Mouse (Mus musculus) heart, postnatal 0 days (tissue): ENCODE measurements around the gene Fbf1. TPM values are rescaled to one million over a fixed set of nuclear protein-coding genes. Genes with fewer than 3 reads are reported as not detected.

Experiments used
- ATAC-seq: fragments of 200-750 bp; cut with Nextera tagmentation; 2 replicates; pipeline ENCODE4 v1.8.0; 2017; ENCODE audit warnings: low read depth, moderate number of reproducible peaks, moderate library complexity; ENCODE audit not compliant: insufficient read depth
- DNase-seq: peaks from one replicate; pipeline ENCODE4 v3.0.0-alpha.2; 2016; ENCODE audit warnings: low spot score
- H3K27ac ChIP-seq: fragments of 300-500 bp; sonication (generic); 2 replicates; pipeline ENCODE4 v1.5.1; 2014; ENCODE audit warnings: low read depth, mild to moderate bottlenecking
- H3K27me3 ChIP-seq: fragments of 300-500 bp; sonication (generic); 2 replicates; pipeline ENCODE4 v1.6.1; 2014; ENCODE audit warnings: low read length, mixed read lengths; ENCODE audit not compliant: control insufficient read depth, insufficient read depth
- H3K36me3 ChIP-seq: fragments of 300-500 bp; sonication (generic); replicated peaks from 2 replicates; pipeline ENCODE4 v1.6.1; 2014; ENCODE audit warnings: low read length, mixed read lengths; ENCODE audit not compliant: control insufficient read depth, insufficient read depth
- H3K4me1 ChIP-seq: fragments of 300-500 bp; sonication (generic); 2 replicates; pipeline ENCODE4 v1.6.1; 2014; ENCODE audit warnings: antibody characterized with exemption; ENCODE audit not compliant: control insufficient read depth, insufficient read depth
- H3K4me2 ChIP-seq: fragments of 300-500 bp; sonication (generic); 2 replicates; pipeline ENCODE4 v1.6.1; 2014; ENCODE audit warnings: low read depth, mild to moderate bottlenecking, low read length, moderate library complexity
- H3K4me3 ChIP-seq: fragments of 300-500 bp; sonication (generic); 2 replicates; pipeline ENCODE4 v1.5.1; 2014; ENCODE audit warnings: low read depth, low read length
- H3K9ac ChIP-seq: fragments of 300-500 bp; sonication (generic); replicated peaks from 2 replicates; pipeline ENCODE4 v1.6.1; 2014; ENCODE audit warnings: low read depth, low read length, mixed read lengths
- H3K9me3 ChIP-seq: fragments of 300-500 bp; sonication (generic); replicated peaks from 2 replicates; pipeline ENCODE4 v1.6.1; 2016; ENCODE audit warnings: low read length; ENCODE audit not compliant: control insufficient read depth
- CTCF ChIP-seq: IDR thresholded peaks from 2 replicates; pipeline ENCODE4 v1.5.1; 2016; ENCODE audit warnings: antibody characterized with exemption, control low read depth, low read depth
- EP300 ChIP-seq: IDR thresholded peaks from 2 replicates; pipeline ENCODE4 v1.6.1; 2016; ENCODE audit warnings: antibody characterized with exemption, low read depth
- WGBS: fragments of 180-500 bp; shearing (Covaris S2); extraction: QIAGEN DNeasy Blood & Tissue Kit; methylation state at CpG from one replicate; pipeline ENCODE4 v1.1.7; 2014; 5-methylcytosine and 5-hydroxymethylcytosine counted together
- polyA plus RNA-seq: library from polyadenylated mRNA; unstranded; fragments of >200 nt; fragmentation: Nextera tagmentation; extraction: Ambion mirVana; gene quantifications from 2 replicates; pipeline ENCODE4 v1.2.1, GENCODE M21; 2015
- total RNA-seq: library from RNA; depleted of rRNA; stranded (reverse); fragments of >200 nt; gene quantifications from 2 replicates; pipeline ENCODE4 v1.2.3, GENCODE M21; 2014; ENCODE audit warnings: low replicate concordance

The Fbf1 gene
- total and polyA plus RNA-seq, 2 experiments from 2014 or later: 8.5 to 22.8 TPM

DNA sequence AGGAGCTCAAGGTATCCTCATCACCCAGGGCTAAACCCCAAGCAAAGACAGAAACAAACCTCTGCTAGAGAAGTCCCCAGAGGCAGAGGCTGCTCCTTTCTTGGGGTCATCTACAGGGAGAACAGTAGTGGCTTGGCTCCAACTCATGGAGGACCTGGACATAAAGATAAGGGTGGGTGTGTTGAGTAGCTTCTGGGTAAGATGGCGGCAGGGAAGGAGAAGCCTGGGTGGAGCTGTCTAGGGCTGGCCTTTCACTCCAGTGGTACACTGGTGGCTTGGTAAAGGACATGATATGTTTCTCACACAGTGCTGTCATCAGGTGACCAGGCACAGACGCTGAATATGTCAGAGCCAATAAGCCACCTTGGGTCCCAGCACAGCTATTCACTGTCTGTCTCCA, 17.0 kb downstream of the Fbf1 start:
- no peak overlapping the region for H3K4me2 ChIP-seq
- H3K4me3 ChIP-seq: no peak overlapping the region
- H3K9me3 ChIP-seq: no peaks in the 10 kb centered on the region
- H3K27ac ChIP-seq: no peak overlapping the region
- 81% methylated on average over 2 of the region's 2 CpGs for WGBS
- peaks cover 67% of the 10 kb centered on the region for H3K36me3 ChIP-seq
- DNase-seq (no peak), ATAC-seq (no peak)
- H3K4me1 ChIP-seq: no peaks in the 10 kb centered on the region
- TF ChIP-seq EP300 (no peak), CTCF (no peak)
- H3K9ac ChIP-seq: no peak overlapping the region
- no peaks in the 10 kb centered on the region for H3K27me3 ChIP-seq

DNA sequence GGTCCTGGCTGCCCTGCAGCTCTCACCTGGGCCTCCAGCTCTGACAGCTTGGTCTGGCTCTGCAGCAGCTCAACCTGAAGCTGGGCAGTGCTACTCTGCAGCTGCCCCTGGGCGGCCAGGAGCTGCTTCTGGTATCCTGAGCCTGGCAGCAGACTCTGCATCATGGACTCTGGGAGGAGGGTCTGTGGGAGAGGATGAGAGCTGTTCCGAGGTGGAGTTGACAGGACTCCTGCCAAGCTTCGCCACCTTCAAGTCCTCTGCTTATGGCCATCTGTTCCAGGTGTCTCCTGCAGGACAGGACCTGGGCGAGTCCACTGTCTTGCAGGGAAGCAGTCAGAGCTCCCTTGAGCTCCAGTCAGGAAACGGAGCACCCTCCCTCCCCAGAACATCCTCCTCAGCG, 18.6 kb downstream of the Fbf1 start:
- Histone ChIP-seq H3K9me3 (no peaks in the 10 kb centered on the region), H3K4me2 (no peak overlapping the region), H3K36me3 (peaks cover 82% of the 10 kb centered on the region), H3K9ac (no peak overlapping the region), H3K27ac (no peak overlapping the region), H3K4me3 (no peak overlapping the region), H3K4me1 (no peaks in the 10 kb centered on the region), H3K27me3 (no peaks in the 10 kb centered on the region)
- WGBS: 74% methylated on average over 6 of the region's 6 CpGs
- DNase-seq: no peak
- TF ChIP-seq CTCF: no peak
- no peak for TF ChIP-seq EP300
- ATAC-seq: no peak

DNA sequence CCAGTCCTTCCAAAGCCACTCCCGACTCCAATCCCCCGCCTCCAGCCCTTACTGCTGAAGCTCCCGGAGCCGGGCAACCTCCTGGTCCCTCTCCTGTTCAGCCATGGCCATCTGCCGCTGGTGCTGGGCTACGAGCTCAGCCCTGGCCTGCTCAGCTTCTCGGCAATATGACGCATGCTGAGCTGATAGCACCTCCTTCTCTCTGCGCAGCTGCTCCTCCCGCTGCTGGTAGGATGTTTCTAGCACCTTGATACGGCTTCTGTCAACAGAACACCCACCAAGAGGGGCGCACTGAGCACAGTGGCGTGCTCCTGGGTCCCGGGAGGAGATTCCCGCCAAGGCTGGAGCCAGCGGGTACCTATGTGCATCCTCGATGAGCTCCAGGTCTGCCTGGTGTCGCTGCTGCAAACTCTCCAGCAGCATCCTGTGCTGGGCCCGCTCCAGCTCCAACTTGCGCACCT, 19.2 kb downstream of the Fbf1 start:
- TF ChIP-seq CTCF: no peak
- TF ChIP-seq EP300: no peak
- ATAC-seq: no peak
- no peaks in the 10 kb centered on the region for H3K4me1 ChIP-seq
- WGBS: 53% methylated on average over 20 of the region's 20 CpGs
- H3K27ac ChIP-seq: no peak overlapping the region
- H3K9ac ChIP-seq: no peak overlapping the region
- no peak overlapping the region for H3K4me3 ChIP-seq
- H3K4me2 ChIP-seq: no peak overlapping the region
- no peaks in the 10 kb centered on the region for H3K9me3 ChIP-seq
- H3K36me3 ChIP-seq: peaks cover 79% of the 10 kb centered on the region
- DNase-seq: no peak
- H3K27me3 ChIP-seq: no peaks in the 10 kb centered on the region

DNA sequence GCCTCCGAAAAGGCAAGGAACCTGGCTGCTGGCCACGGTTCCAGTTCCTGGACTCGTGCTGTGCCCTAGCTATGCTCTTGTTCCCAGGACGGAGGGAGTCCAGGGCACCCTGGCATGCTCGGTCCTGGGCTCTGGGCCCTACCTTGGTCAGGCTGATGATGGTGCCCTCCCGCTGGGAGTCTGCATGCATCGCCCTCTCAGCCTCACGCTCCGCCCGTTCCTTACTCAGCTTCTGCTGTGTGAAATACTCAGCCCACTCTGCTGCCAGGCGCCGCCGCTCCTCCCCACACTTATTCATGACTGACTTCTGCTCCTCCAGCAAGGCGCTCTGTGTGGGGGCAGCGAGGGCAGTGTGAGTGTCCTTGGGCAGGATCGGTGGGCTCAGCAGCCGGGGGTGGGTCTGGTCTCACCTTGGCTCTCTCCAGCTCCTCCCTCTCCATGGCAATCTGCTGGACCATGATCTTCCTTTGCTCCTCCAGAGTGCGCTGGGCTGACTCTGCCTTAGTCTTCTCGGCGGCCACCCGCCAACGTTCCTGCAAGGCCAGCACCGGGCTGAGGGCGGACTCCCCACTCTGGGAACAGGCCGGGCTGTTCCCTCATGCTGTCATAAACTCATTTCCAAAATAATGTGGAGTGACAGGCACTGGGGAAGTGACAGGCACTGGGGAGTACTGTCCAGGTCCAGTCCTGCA, 21.5 kb downstream of the Fbf1 start:
- Histone ChIP-seq H3K27me3 (no peaks in the 10 kb centered on the region), H3K4me1 (no peaks in the 10 kb centered on the region), H3K9ac (no peak overlapping the region), H3K4me3 (no peak overlapping the region), H3K27ac (no peak overlapping the region), H3K36me3 (peaks cover 69% of the 10 kb centered on the region), H3K9me3 (no peaks in the 10 kb centered on the region), H3K4me2 (no peak overlapping the region)
- DNase-seq (no peak), ATAC-seq (no peak)
- TF ChIP-seq CTCF (no peak), EP300 (no peak)
- WGBS: 77% methylated on average over 25 of the region's 25 CpGs

DNA sequence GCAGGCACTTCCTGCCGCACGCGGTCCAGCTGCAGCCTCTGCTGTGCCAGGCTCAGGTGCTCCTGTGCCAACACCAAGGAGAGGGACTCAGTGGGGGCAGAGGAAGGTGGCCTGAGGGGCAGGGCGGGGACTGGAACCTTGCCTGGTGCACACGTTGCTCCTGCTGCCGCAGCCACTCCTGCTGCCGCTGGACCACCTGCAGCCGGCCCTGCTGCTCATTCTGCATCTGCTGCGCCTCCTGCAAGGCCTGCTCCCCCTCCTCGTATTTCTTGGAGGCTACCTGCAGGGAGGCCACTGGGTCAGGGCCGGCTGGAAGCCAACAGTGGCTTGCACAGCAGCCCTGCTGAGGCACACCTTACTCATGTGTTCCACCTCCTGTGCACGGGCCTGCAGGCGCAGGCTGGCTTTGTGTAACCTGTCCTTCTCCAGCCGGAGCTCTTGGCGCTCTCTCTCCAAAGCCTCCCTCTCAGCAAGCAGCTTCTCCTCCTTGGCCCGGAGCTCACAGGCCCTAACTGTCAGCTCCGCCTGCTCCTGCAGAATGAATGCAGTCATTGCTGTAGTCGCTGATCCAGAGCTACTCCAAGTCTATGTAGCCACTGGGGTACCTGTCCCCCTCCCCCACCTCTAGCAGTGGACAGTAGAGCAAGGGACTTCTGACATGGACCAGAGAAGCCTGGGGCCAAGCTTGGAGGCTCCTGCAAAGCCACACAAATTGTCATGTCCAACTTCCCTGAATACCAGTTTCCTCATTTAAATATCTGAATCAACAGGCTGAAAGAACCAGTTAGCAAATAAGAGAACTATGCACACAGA, 22.3 kb downstream of the Fbf1 start:
- no peak for ATAC-seq

More for the DNA sequence above, 22.3 kb downstream of the Fbf1 start:
- Histone ChIP-seq H3K9me3 (no peaks in the 10 kb centered on the region), H3K9ac (no peak overlapping the region), H3K4me3 (no peak overlapping the region), H3K27me3 (no peaks in the 10 kb centered on the region), H3K4me2 (no peak overlapping the region), H3K27ac (no peak overlapping the region), H3K4me1 (no peaks in the 10 kb centered on the region), H3K36me3 (peaks cover 62% of the 10 kb centered on the region)
- DNase-seq: no peak
- TF ChIP-seq CTCF (no peak), EP300 (no peak)
- WGBS: 73% methylated on average over 18 of the region's 18 CpGs
